Mouse (Mus musculus) urinary bladder, postnatal 36 days (tissue): ENCODE results near the gene Wap.
A peak's percentile ranks its signal among the peaks of the same experiment; 100 is the strongest.
"Not testable (repeated sequence)": the region's sequence is repeated elsewhere in the genome, so short reads cannot be mapped to it uniquely, and the experiment has no call there.

ENCODE experiments used
- DNase-seq, 2 experiments: peaks; one replicate each; pipeline ENCODE4 v3.0.0; 2022; ENCODE audit warnings: low spot score in 2 of 2, mixed read lengths in 1 of 2

The Wap gene

DNA sequence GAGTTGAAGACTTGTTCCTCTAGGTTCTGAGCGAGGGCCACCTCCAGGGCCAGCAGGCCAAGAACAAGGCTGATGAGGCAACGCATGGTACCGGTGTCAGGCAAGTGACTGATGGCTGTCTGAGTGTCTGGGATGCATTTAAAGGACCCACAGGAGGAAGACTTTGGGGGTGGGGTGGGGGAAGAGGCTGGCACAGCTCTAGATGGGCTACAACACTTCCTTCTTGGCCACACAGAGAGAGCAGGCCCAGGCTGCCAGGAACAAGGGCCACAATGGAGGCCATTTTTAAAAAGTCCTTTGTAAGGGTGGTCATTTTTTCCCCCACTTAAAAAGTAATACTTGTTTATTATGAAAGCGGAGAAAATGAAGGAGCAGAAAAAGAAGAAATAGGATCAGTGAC lies at the start of gene Wap:
Gene Wap, minus strand, starts transcription at position 101 of the 400 bp plus-strand sequence.
- no peak for DNase-seq

DNA sequence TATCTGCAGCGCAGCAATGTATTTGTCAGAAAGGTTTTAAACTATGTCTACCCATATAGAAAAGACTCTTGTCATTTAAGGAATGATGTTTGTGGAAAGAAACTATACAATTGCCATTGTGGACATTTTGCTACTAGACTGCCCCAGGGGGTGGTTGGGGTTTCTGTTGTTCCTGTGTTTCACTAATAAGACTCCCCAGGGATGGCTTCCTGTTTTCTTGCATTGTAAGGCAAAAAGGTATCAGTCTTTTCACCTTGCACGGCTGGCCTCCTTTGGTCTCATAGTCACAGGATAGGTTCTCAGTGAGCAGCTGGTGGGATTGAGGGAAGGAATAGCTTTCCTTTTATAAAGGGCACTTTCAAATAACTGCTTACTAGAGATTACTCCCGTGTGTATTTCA lies 46.3 kb upstream of the Wap start:
- no peak for DNase-seq

DNA sequence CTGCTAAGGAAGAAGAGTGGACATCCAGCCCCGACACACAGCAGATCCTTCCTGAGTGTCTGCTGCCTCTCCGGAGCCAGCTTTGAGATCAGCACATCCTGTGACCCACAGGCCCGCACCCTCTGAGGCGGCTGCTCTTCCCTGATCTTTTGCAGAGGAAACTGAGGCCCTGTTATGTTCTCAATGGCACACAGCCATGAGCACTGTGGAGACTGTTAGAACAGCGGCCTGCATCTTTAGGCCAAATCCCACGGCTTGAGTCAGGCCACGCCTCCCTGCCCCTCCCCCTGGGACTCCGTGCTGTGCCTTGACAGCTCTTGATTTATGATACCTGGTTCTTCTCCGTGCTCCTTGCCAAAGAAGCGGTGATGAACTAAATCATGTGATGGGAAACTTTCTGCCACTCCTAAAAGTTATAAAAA lies 42.0 kb upstream of the Wap start:
- DNase-seq = peak; percentile 46 to 58

DNA sequence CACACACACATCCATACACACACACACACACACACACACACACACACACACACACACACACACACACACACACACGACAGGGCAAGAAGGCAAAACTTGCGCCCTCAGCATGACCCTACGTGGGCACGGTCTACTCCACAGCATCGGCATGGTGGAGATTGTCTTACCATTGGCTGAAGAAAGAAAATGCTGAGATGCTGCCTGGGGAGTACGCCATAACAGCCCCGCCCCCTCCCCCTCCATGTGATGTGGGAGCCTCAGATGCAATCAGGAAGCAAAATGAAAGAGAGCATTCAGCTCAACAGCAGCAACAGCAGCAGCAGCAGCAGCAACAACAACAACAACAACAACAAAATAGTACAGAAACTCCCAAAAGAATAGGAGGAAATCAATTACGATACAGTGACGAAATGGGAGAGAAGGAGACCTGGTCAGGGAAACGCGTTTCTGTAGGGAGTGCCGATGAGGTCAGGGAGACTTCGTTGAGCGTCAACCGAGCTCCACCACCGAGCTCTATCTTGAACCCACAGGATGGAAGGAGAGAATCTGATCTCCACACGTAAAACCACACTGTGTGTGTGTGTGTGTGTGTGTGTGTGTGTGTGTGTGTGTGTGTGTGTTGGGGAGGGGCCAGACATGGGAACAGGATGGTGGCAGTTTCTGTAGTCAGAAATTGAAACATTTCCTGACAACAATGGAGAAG lies 41.4 kb upstream of the Wap start:
- DNase-seq = no peak

DNA sequence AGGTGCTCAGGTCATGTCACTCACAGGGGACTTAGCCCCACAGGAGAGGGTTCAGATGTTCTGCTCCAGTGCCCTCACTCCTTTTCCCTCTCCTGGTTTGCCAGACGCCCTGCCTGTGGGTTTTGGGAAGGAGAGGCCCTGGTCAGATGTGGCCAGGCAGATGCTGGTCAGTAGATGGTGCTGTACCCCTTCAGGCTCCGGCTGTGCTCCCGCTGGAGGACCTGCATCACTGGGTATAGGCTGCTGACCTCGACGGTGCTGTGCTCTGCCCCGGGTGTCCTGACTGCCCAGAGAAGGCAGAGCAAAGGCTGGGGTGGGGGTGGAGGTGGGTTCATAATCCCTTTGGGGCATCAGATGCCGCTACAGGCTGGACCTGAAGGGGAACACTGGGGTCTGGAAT lies 39.1 kb upstream of the Wap start:
- no peak for DNase-seq

DNA sequence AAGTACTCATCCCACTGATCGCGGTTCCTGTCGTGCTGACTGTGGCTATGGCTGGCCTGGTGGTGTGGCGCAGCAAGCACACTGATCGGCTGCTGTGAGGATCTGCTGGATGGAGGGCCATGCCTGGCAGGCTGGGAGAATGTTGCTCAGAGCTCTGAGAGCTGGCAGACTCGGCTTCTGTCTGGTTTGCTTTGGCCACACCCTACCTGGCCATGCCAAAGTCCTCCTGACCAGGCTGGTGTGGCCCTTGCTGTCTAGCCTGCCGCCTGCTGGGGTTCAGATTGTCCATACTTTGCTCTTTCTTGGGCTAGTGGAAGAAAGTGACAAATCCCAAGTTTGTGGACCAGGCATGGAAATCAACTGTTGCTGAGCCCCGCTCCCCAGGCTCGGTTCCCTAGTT lies 38.2 kb upstream of the Wap start:
- no peak for DNase-seq

DNA sequence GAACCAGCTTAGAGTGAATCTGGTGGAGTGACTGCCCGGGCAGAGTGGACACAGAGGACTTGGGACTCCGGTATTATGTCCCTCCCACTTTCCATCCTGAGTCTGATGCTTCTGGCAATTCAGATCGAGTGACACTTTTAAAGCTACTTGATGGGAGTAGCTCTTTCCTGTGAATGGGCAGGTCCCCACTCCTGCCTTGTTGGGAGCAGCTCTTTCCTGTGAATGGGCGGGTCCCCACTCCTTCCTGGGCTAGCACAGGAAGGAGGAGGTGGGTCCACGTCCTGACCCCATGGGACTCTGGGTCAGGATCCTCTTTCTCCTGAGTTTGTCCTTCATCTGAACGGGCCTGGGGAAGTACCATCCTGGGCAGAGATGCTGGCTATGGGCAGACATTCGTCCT lies 37.0 kb upstream of the Wap start:
- no peak for DNase-seq

DNA sequence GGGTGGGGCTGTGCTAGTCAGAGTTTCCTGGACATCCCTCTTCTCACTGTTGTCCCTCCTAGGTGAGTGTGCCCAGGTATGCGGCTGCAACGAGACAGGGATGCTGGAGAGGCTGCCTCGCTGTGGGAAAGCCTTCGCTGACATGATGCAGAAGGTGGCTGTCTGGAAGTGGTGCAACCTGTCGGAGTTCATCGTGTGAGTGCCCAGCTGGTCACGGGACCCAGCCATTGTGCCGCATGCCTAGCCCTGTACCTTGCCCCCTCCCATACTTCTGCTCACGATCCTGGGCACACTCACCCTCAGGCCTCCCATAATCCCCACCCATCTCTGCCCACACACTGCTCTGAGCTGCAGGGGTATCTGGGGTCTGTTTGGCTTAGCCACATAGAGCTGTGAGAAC lies 36.3 kb upstream of the Wap start:
- no peak for DNase-seq

DNA sequence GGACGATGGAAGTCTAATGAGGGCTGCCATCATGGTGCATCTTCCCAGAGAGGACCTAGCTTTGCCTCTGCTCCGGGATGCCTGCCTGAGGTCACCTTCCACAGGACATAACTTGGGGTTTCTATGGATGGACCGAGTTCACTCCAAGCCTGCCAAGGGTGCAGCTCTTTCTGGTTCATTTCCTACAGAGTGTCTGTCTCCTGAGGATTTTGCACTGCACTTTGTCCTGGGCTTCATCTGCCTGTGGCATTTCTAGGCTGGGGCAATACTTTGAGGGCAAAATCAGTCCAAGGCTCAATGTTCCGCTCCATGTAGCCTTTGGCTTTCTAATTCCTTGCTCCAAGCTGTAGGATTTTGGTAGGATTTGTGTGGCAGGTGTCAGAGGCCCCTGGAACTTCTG lies 32.4 kb upstream of the Wap start:
- DNase-seq = no peak

DNA sequence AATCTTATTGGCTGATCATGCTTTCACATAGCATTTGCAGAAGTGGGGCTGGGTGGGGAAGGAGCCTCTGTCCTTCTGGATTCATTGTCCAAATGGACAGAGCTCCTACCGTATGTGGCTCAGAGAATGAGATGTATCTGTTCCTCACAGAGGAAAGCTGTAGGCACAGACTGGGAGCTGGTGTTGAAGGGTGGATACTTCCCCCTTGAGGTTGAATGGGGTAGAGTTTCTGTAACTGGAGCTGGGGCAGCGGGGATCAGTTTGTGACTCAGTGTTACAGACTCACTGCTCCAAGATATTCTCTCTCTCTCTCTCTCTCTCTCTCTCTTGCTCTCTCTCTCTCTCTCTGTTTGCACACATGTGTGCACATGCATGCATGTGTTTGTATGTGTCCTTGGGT lies 31.6 kb upstream of the Wap start:
- DNase-seq = no peak

DNA sequence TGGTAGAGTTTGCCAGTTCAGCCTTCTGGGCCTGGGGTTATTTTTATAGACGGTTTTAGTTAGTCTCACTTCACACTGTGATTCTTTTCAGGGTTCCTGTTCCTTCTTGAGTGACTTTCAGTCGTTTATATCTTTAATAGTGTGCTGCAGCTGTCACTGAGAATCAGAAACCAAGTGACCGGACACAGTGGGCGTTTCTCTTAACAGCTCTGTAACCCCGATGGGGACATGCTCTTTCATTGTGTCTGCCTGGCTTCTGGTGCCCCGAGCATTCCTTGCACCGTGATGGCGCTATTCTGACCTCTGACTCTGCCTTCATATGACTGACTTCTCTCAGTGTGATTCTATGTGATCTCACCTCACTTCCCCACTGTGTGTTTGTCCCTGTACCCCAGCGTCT lies 30.6 kb upstream of the Wap start:
- DNase-seq = no peak

DNA sequence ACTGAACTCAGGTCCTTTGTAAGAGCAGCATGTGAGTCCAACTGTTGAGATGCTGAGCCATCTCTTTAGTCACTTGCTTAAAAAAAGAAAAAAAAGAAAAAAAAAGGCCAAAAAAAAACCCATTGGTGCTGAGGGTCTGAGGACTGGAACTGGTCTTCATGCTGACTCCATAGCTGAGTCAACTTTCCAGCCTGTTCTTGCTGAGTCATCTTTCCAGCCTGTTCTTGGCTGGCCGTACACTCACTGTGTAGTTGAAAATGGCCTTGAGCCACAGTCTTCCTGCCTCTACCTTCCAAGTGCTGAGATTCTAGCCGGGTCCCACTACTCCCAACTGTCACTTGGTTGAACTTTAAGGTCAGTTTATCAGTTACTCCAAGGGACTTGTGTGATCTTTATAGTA lies 28.2 kb upstream of the Wap start:
- no peak for DNase-seq

DNA sequence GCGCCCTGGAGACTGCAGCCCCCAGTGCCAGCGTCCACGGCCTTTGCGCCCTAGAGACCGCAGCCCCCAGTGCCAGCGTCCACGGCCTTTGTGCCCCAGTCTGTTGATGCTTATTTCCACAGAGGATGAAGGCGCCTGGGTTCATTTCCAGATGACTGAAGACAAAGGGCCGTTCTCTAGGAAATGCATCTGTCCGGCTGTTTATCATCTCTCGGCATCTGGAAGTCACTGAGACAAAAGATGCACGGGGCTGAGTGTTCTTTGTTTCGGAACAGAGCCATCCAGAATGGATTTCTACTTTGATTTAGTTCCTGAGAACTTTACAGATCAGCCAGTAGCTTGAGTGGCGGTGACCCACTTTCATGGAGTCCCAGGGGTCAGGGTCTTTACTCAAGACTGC lies 22.8 kb upstream of the Wap start:
- no peak for DNase-seq

DNA sequence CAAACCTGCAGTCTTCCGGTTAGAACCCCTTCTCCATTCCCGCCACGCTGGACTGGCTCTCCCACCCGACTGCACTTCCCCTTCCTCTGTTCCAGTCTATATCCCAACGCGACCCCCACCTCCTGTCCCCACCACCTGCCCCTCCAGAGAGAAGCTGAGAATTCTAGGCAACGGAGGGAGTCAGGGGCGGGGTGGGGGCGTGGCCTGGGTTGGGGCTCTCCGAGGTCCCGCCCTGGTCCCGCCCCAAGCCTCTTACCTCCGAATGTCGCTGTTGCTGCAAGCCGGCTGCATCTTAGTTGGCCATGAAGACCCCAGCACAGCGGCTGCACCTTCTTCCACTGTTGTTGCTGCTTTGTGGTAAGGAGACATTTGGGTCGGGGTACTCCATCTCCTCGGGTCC lies 19.8 kb upstream of the Wap start, which contains the start of gene Ramp3:
Gene Ramp3, plus strand, starts transcription at position 251 of the 400 bp plus-strand sequence.
- no peak for DNase-seq

DNA sequence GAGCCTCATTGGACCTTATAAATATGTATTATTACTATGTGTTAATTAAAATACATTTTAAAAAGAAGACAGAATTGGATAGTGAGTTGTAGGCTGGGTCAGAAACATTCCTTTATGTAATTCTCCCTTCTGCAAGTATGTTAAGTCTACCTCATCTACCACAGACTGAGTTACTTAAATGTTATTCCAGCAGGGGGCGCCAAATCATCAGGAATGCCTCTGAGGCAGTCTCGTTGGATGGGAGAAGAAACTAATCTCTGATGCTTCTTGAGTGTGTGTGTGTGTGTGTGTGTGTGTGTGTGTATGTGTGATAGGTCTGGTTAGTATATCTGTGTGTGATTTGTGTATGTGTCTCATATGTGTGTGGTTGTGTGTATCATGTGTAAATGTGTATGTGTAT lies 16.5 kb upstream of the Wap start:
- DNase-seq = peak; percentile 65 to 76

DNA sequence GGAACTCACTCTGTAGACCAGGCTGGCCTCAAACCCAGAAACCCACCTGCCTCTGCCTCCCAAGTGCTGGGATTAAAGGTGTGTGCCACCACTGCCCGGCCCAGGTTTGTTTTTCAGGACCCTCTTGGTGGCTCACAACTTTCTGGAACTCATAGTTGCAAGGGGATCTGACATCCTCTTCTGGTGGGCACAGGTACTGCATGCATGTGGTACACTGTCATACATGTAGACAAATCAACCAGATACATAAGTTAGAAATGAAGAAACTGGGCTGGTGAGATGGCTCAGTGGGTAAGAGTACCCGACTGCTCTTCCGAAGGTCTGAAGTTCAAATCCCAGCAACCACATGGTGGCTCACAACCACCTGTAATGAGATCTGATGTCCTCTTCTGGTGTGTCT lies 14.5 kb upstream of the Wap start:
- not testable (repeated sequence) for DNase-seq

DNA sequence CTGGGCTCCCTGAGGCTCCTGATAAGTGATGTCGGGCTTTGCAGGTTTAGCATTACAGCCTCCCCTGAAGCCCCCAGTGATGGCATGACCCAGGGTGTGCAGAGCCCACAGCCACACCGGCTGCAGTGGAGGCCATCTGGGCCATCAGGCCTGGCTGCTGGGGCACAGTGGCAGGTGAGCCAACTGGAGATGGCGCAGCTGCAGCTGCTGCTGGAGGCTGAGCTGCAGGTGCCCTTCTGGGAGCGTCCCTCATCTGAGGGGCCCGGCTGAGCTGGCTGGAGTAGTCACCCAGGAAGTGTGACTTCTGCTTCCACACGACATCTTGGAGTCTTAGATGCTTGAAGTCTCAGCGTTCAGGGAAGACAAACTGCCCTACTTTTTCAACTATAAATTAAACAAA lies 12.1 kb upstream of the Wap start:
- DNase-seq = no peak

DNA sequence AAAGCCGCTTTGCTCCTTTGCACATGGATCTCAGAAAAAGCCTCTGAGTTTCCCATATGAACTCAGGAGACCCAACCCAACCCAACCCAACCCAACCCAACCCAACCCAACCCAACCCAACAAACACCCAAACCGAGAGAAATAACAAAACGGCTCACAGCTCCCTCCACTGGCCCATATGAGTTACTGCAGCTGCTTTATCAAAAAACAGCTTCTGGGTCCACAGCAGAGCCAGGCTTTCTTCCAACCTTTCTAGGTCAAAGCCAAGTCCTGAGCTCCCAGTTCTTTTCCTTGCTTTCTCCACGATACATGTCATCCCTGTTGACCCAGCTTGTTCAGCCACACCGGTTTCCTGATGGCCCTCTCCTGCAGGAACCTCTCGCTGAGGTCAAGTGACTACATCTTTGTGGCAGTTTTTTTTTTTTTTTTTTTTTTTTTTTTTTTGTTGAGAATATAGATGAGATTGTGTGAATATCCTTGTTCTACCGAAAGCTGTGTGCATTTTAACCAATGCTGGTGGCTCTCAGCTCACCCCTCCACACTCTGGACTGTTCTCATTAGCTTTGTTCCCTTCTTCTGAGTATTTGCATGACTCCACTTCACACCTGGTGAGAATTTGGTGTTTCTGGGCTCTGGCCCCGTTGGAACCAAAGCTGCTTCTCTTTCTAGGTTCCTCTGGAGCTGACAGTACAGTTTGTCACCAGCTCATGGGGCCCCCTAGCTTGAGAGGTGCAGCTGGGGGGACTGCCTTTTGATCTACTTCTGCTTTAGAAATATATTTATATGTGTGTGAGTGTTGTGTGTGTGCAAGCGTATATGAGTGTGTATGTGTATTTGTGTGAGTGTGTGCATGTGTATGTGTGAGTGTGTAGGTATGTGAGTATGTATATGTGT lies 9.6 kb upstream of the Wap start:
- no peak for DNase-seq

DNA sequence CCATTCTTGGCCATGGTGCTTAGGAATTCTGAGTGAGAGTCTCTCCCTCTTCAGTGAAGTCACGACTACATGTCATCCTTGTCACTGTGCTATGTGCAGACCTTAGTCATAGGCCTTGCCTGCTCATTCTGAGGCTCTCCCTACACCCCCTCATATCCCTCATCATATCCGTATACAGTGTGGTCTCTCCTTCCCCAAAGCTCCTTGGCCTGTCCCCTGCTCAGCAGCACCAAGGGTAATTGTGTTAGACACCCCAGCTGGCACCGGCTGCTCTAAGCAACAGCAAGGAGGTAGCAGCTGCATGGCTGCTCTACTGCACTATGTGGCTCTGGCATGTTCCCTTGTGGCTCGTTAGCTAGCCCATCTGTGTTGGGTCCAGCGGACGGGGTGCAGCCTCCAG lies 6.1 kb upstream of the Wap start:
- no peak for DNase-seq

DNA sequence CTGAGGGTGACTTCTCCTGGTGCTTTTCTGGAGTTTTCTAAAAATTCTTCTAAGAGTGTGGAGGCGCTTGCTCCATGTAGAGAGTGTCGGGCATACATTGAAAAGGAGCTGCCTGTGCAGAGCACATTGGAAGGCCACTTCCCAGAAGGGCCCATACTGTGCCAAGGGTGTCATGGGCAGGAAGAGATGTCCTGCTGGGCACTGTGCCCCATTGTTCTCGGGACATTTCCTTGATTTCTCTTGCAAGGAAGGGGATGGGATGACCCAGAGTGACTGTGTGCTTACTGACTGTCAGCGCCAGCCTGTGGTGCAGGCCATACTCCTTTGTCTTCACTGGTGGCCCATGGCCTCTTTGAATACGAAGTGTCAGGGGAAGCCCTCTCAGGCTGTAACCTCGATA lies 635 bp upstream of the Wap start:
- DNase-seq = no peak

DNA sequence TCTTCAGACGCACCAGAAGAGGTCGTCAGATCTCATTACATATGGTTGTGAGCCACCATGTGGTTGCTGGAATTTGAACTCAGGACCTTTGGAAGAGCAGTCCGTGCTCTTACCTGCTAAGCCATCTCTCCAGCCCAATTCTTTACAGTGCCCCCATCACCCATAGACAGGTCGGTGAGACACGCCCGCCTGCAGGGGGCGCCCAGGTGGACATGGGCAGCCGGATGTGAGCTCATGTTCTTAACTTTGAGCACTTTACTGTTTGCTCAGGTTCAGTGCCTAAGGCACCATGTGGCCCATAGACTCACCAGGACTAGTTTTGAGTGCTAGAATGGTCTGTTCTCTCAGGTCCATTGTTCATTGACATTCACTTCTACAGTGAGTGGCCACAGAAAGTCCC lies 2.3 kb downstream of the Wap start:
- DNase-seq = no peak

DNA sequence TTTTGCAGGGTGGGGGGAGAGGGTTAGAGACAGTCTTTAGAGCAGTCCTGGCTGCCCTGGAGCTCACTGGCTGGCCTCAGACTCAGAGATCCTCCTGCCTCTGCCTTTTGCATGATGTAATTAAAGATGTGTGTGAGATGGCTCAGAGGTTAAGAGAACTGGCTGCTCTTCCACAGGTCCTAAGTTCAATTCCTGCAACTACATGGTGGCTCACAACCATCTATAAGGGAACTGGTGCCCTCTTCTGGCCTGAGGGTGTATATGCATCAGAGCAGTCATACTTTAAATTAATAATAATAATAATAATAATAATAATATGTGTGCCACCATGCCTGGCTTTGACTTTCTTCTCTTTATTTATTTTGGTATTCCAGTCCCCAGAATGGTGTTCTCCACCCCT lies 8.8 kb downstream of the Wap start:
- no peak for DNase-seq

DNA sequence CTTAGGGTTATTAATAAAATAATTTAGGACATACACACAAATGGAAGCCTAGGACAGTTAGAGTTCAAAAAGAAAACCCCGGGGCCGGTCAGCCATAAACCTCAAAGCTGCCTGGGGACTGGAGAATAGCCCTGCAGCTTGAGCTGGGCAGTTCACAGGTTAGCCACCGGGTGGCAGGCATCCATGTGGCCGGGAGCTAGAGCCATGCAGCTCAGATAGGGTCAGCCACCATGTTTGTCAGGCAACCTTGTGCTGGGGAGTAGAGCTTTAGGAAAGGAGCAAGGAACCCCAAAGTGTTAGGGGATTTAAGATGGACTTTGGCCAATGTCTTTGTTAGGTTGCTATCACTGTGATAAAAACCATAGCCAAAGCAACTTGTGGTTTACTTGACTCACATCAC lies 9.9 kb downstream of the Wap start:
- peak; percentile 35 to 45 for DNase-seq
